ENCODE assay signal across 8 mouse cellular contexts in the genomic region with DNA sequence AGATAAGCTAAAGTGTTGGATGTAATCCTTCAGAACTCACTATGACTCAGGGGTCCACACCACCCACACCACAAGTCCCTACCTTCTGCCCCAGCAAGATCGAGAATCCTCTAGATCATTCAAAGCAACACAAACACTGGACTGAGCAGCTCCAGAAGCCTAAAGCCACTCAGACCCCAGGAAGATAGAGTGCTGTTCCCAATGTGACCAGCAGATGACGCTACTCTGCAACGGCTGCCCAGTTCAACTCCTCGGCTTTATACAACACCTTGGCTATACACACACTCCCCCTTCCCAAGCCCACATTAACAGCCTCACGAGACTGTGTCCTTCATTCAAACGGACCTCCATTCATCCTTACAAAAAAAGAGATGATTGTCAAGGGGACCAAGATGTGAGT. TPM values are rescaled to one million over a fixed set of nuclear protein-coding genes. Genes with fewer than 3 reads are reported as not detected.
A peak's percentile ranks its signal among the peaks of the same experiment; 100 is the strongest.
DNase-seq lines count a peak whose midpoint lies in the region; ATAC-seq and TF ChIP-seq lines count a peak whose summit lies in the region.

No protein-coding gene starts in this region.

- POLR2A ChIA-PET in Patski (lab: Charles Lee), result no interaction called here

- no peaks in the 10 kb centered on the region for H3K27me3 ChIP-seq in kidney, embryonic 14.5 days (ENCODE audit: control insufficient read depth, insufficient read depth, low read length)
- H3K27me3 ChIP-seq in Patski, result no peaks in the 10 kb centered on the region
- H3K27me3 ChIP-seq in hindbrain, embryonic 11.5 days (ENCODE audit: control insufficient read depth, insufficient read depth, low read length), result no peaks in the 10 kb centered on the region

- H3K4me2 ChIP-seq in kidney, embryonic 14.5 days (replicated peaks; ENCODE audit: low read depth, low read length), result no peak overlapping the region
- H3K4me2 ChIP-seq in hindbrain, embryonic 11.5 days (replicated peaks; ENCODE audit: low read depth, low read length), result no peak overlapping the region

- peak; percentile 28 for DNase-seq in kidney, adult 11 months
- DNase-seq in CD8-positive naive resting alpha-beta T cell, adult 2 months (ENCODE audit: low read depth in 2 of 2, low spot score in 2 of 2), result peak; percentile 51 to 52
- no peak for DNase-seq in Patski (ENCODE audit: low read depth, low spot score)
- DNase-seq in lung, postnatal 10 days, result peak; percentile 72
- no peak for DNase-seq in yolk sac, embryonic 10.5 days (ENCODE audit: low spot score)
- DNase-seq in hindbrain, embryonic 11.5 days (ENCODE audit: low spot score), result no peak

- peak; percentile 80 for TF ChIP-seq CTCF in Patski (IDR thresholded peaks at IDR 0.05)

- CTCF ChIA-PET in Patski (lab: Charles Lee), result interaction anchor here (0.6 to 2.1 kb wide), 10 partner anchors 10 to 288 kb away, joined by 3 to 7 read pairs (median 4); a partner anchor contains a TSS

- in situ Hi-C loops in Patski (cut with MboI; ENCODE audit: low pct_unique_long_range_greater_than_20kb), result loop anchor here (10.0 kb wide), 2 partner anchors 72 to 172 kb away; a partner anchor contains a TSS

- 37% methylated on average over 6 of the region's 6 CpGs for WGBS in kidney, embryonic 14.5 days
- WGBS in hindbrain, embryonic 11.5 days, result 32% methylated on average over 6 of the region's 6 CpGs

- no peaks in the 10 kb centered on the region for H3K36me3 ChIP-seq in kidney, embryonic 14.5 days (ENCODE audit: control insufficient read depth, insufficient read depth, low read length)
- no peaks in the 10 kb centered on the region for H3K36me3 ChIP-seq in hindbrain, embryonic 11.5 days (ENCODE audit: control insufficient read depth, insufficient read depth, low read length)

- no peak overlapping the region for H3K9ac ChIP-seq in kidney, embryonic 14.5 days (ENCODE audit: low read depth, low read length)
- no peak overlapping the region for H3K9ac ChIP-seq in hindbrain, embryonic 11.5 days (ENCODE audit: low read depth, low read length)

- peaks cover 3% of the 10 kb centered on the region; the same call in 1 of the 2 replicates for H3K4me1 ChIP-seq in kidney, embryonic 14.5 days (ENCODE audit: control insufficient read depth, insufficient read depth, low read length)
- H3K4me1 ChIP-seq in hindbrain, embryonic 11.5 days (replicated peaks; ENCODE audit: control insufficient read depth, insufficient read depth, low read length), result no peaks in the 10 kb centered on the region

- H3K9me3 ChIP-seq in kidney, embryonic 14.5 days (ENCODE audit: control insufficient read depth, low read length), result no peaks in the 10 kb centered on the region
- H3K9me3 ChIP-seq in hindbrain, embryonic 11.5 days (ENCODE audit: control insufficient read depth, low read length), result no peaks in the 10 kb centered on the region

- no peak overlapping the region for H3K27ac ChIP-seq in kidney, embryonic 14.5 days (ENCODE audit: low read depth, low read length)
- no peak overlapping the region for H3K27ac ChIP-seq in hindbrain, embryonic 11.5 days (ENCODE audit: low read depth, low read length)

- no peak for ATAC-seq in kidney, embryonic 14.5 days (ENCODE audit: low FRiP score, low TSS enrichment)
- ATAC-seq in Patski, result no peak
- peak; percentile 67 for ATAC-seq in erythroid progenitor cell, adult 5-6 weeks (replicated peaks; ENCODE audit: low FRiP score, poor library complexity, severe bottlenecking)
- no peak for ATAC-seq in hindbrain, embryonic 11.5 days (ENCODE audit: low FRiP score)

- H3K4me3 ChIP-seq in kidney, embryonic 14.5 days (ENCODE audit: low read length), result no peak overlapping the region
- no peak overlapping the region for H3K4me3 ChIP-seq in hindbrain, embryonic 11.5 days (ENCODE audit: low read depth, low read length)

RNA-seq across cellular contexts. Expression of a gene that starts 8.2 kb away (rescaled TPM):
- 2.8 TPM in 2 replicates for polyA plus RNA-seq in kidney, embryonic 14.5 days (2014; fragmentation: Nextera tagmentation; extraction: Ambion mirVana)
- polyA plus RNA-seq in Patski (2021), result 0.68 TPM
- 6.1 TPM in 1 of 2 replicates, not detected in the other for total RNA-seq in erythroid progenitor cell, adult 5-6 weeks (2015; ENCODE audit: low replicate concordance)
- 0.68 and 1.0 TPM in 2 replicates for total RNA-seq in erythroid progenitor cell, adult 5-6 weeks (2017; ENCODE audit: low replicate concordance)
- polyA plus RNA-seq in hindbrain, embryonic 11.5 days (2014; fragmentation: Nextera tagmentation; extraction: Ambion mirVana), result 10.2 and 11.9 TPM in 2 replicates

RNA-seq across cellular contexts. Expression of a gene that starts 20.1 kb away (rescaled TPM):
- 0.71 and 1.1 TPM in 2 replicates for polyA plus RNA-seq in kidney, embryonic 14.5 days (2014; fragmentation: Nextera tagmentation; extraction: Ambion mirVana)
- 20.3 TPM for polyA plus RNA-seq in Patski (2021)
- 1.8 and 4.2 TPM in 2 replicates for total RNA-seq in erythroid progenitor cell, adult 5-6 weeks (2015; ENCODE audit: low replicate concordance)
- total RNA-seq in erythroid progenitor cell, adult 5-6 weeks (2017; ENCODE audit: low replicate concordance), result 0.39 and 0.91 TPM in 2 replicates
- 0.11 and 0.15 TPM in 2 replicates for polyA plus RNA-seq in hindbrain, embryonic 11.5 days (2014; fragmentation: Nextera tagmentation; extraction: Ambion mirVana)

RNA-seq across cellular contexts. Expression of a gene that starts 39.4 kb away (rescaled TPM):
- polyA plus RNA-seq in kidney, embryonic 14.5 days (2014; fragmentation: Nextera tagmentation; extraction: Ambion mirVana), result 3.9 and 4.3 TPM in 2 replicates
- polyA plus RNA-seq in Patski (2021), result 59.0 TPM
- total RNA-seq in erythroid progenitor cell, adult 5-6 weeks (2015; ENCODE audit: low replicate concordance), result 5.4 TPM in 1 of 2 replicates, not detected in the other
- 0.51 and 2.4 TPM in 2 replicates for total RNA-seq in erythroid progenitor cell, adult 5-6 weeks (2017; ENCODE audit: low replicate concordance)
- polyA plus RNA-seq in hindbrain, embryonic 11.5 days (2014; fragmentation: Nextera tagmentation; extraction: Ambion mirVana), result 0.08 and 0.20 TPM in 2 replicates

RNA-seq across cellular contexts. Expression of a gene that starts 57.9 kb away (rescaled TPM):
- 26.8 and 35.3 TPM in 2 replicates for polyA plus RNA-seq in kidney, embryonic 14.5 days (2014; fragmentation: Nextera tagmentation; extraction: Ambion mirVana)
- polyA plus RNA-seq in Patski (2021), result 61.4 TPM
- total RNA-seq in erythroid progenitor cell, adult 5-6 weeks (2015; ENCODE audit: low replicate concordance), result 0.84 and 5.0 TPM in 2 replicates
- 3.7 and 6.3 TPM in 2 replicates for total RNA-seq in erythroid progenitor cell, adult 5-6 weeks (2017; ENCODE audit: low replicate concordance)
- 35.1 and 38.9 TPM in 2 replicates for polyA plus RNA-seq in hindbrain, embryonic 11.5 days (2014; fragmentation: Nextera tagmentation; extraction: Ambion mirVana)

Comparison
In these comparisons a context has a peak if more than half of its experiments do, and no peak if none do; other contexts are left out.
1. DNase-seq: peak in kidney, adult 11 months (single experiment), CD8-positive naive resting alpha-beta T cell, adult 2 months (2 of 2) and lung, postnatal 10 days (single experiment); none in Patski (single experiment), yolk sac, embryonic 10.5 days (single experiment) and hindbrain, embryonic 11.5 days (single experiment).
2. RNA of a gene that starts 20.1 kb away (polyA plus RNA-seq): 20.3 TPM in Patski (single experiment); 0.71 to 1.1 TPM in kidney, embryonic 14.5 days and 0.11 to 0.15 TPM in hindbrain, embryonic 11.5 days; every median in the first group is over 10 times any median in the second.
3. RNA of a gene that starts 39.4 kb away (polyA plus RNA-seq): 59.0 TPM in Patski (single experiment); 3.9 to 4.3 TPM in kidney, embryonic 14.5 days and 0.08 to 0.20 TPM in hindbrain, embryonic 11.5 days; every median in the first group is over 10 times any median in the second.